Mouse (Mus musculus) left cerebral cortex, adult 6 months (tissue): Measurements from ENCODE around the gene Ush1g. TPM values are rescaled to one million over a fixed set of nuclear protein-coding genes. Genes with fewer than 3 reads are reported as not detected.

Experiments
- long read RNA-seq, 2 experiments: library from polyadenylated mRNA; unstranded; transcript quantifications; one replicate each; pipeline ENCODE4 v2.0.0; 2019 to 2020
- polyA plus RNA-seq: library from polyadenylated mRNA; unstranded; fragments of <200 nt; fragmentation: Nextera tagmentation; gene quantifications from 2 replicates; pipeline ENCODE4 v1.2.3, GENCODE M21; 2021

Ush1g gene
- polyA plus RNA-seq, result 0.27 and 0.36 TPM in 2 replicates
- long read RNA-seq, experiment 1, partial matches to known transcripts, result 1 of 3 reads
- long read RNA-seq, experiment 1, other reads (novel, unspliced or antisense), result 0 of 3 reads
- long read RNA-seq, experiment 2, result 0 reads

DNA sequence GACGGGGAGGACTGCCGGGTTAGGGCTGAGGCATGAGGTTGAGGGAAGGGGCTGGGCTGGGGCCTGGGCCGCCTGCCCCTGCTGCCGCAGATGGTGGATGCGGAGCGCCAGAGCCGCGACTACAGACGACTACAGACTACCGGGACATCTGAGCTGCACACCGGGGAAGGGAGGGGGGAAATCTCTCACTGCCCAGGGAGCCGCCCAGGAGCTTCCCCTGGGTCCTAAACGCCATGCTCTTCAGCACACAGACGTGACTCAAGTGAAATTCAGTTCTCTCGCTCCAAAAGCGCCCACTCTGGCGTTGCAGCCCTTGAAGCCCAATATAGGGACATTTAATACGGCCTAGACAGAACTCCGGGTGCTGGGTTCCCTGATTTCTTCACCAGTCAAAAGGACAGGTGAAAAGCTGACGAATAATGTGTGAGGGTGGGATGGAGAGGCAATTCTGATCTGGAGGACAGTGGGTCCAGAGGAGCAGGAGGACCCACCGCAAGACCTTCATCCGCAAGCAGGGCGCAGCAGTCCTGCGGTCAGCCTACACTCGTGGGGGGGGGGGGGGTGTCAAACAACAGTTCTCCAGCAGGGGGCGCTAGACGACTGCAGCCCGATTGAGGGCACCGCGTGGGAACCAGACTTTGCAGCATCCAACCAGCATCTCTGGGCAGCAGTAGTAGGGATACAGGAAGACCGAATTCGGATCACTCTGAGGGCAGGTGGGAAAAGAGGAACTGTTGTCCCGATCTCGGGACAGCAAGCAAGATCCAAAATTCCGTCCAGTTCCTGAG is at the start of gene Ush1g:
Ush1g (minus strand) TSS at position 136 of the 788 bp plus-strand sequence.

DNA sequence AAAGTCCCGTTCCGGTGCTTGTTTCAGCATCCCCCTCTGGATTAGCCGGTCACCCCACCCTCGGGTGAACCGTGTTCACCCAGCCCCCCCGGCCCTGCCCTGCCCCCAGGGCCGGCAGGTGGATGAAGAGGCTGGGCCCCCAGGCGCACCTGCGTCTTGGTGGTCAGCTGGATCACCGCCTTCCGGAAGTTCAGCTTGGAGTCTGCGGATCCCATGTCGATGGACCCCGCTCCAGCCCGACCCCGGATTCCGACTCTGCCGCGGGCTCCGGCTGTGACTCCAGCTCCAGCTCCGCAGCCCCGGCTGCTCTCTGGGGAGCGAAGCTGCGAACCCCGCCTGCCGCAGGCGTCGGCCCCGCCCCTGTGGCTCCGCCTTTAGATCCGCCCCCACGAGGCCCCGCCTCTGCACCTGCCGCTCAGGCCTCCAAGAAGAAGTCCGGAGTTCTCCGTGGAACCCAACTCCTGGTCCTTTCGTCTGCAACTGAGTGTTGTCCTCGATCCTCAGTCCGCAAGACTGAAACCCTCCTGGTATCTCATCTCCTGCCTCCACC is 45.6 kb upstream of the Ush1g start, which contains the start of gene Hid1:
Hid1 (minus strand) TSS at position 362 of the 550 bp plus-strand sequence.

DNA sequence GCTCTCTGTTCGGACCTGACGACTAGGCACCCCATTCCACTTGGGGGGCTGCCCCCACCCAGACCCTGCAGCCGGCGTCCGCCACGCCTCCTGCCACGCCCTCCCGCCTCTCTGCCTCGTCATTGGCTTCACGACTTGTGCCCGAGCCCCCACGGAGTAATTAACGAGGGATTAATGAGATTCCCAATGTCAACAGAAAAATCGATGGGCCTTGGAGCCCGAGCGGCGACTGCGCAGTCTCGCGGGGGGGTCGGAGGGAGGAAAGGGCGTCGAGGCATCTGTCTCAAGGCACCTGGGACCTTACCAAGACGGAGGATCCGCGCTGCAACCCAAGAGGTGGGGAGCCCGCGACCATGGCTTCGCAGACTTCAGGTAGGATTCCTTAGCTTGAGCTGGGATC is 12.7 kb upstream of the Ush1g start, which contains the start of gene Otop3:
Otop3 (plus strand) TSS at position 201 of the 400 bp plus-strand sequence.

DNA sequence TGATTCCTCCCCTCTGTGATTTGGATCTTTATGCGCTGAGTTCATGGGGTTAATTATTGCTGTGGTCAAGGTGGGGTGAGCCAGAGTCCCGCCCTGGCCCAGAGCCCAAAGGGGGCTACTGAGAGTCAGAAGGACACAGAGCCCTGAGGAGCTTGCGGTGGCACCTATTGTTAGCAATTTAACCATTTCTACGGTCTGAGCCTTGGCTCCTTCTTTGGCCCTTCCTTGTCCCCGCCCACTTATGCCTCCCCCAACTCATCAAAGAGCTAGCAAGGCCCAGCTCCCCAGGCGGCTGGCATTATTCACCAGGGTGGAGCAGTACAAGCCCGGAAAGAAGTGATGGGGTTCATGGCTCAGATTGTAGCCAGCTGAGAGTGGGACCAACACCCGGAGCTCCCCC is 15.0 kb downstream of the Ush1g start, which contains the start of gene Otop2:
Otop2 (plus strand) TSS at position 301 of the 400 bp plus-strand sequence.

DNA sequence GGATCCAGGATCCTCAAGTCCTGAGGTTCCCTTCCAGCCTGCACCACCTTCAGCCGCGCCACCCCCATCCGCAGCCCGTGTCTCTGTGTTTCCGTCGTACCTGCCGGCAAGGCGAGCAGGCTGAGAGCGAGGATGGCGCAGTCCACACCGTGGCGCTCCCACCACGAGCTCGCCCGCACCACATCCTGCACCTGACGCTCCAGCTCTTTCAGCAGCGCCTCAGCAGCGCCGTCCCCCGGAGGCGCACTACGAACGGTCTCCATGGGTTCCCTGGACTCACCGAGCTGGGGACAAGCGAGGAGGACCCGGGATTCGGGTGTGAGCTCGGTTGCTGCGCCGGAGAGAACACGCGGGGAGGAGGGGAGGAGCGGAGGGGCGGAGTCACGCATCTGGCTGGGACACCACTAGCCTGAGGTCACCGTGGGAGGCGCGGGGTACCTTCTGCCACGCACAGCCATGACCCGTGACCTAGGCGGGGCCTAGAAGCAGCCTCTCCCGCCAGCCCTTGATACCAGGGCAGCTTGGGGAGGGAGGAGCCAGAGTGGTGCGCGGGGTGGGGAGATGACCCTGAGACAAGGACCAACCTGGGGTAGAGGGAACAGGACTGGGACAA is 24.5 kb downstream of the Ush1g start, which contains the start of gene Fads6:
Fads6 (minus strand) TSS at position 450 of the 613 bp plus-strand sequence.

DNA sequence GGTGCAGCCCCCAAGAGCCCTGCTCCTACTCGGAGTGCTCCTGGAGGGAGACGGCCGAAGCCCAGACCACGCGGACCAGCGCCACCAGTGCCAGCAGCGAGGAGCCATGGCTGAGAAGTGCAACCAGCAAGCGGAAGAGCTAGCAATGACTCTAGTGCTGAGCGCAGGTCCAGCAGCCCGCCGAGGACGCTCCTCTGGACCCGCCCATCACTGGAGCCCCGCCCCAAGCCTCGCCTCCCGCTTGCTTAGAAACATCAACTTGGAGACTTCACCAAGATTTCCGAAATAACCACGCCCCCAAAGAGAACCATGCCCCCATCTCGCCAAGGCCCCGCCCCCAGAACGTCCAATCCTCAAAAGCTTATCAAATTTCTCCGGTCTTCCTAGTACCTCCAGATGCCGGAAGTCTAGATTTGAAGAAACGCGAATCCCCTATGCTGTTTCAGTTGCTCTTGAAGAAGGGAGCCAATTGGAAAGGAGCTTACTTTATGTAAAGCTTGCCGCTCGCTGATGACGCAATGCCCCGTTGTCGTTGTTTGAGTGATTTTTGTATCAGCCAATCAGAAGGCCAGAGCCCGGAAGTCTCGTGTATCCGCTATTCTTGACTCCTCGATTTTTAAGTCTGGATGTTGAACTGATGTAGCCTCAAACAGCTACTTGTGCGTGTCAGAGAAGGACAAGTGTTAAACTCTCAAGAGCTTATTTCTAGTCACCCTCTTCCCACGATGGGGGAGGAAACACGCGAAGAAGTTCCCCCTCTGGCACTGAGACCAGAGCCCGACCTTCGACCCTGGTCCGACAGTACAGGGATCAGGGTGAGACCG is 44.8 kb downstream of the Ush1g start, which contains the start of gene Fdxr:
Fdxr (minus strand) TSS at position 271 of the 824 bp plus-strand sequence.

DNA sequence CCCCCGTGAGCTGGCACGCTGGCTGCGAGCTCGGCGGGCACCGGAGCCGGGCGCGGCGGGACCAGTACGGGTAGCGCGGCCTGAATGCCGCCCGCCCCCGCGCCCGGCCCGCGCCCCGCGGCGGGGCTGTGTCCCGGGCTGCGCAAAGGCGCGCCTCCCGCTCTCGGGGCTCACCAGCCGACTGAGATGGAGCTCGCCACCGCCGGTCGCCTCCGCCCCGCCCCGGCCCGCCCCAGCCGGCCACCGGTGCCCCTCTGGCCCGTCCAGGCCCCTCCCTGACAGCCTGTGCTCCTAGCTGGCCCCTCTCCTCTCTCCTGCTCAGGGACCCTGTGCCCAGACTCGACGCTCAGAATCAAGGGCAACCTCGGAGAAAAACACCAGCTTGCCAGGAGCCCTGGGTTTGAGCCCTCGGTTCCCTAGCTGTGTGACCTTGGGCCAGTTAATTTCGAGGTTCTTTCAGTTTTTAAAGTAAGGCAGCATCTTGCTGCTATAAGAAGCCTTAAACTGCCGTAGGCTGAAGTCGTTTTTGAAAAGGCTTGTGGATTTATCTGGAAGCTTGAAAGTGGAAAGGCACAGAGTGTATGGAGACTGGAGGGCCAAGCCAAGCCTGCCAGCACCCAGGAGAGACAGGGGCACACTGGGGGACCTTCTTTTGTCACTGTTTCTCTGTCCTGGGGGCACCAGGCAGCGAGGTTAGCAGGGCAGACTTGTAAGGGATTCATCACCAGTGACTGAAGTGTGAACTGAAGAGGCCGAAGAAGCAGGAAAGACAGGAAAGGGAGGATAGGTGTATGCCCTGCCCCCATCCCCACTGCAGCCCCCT is 54.6 kb downstream of the Ush1g start, which contains the start of gene Grin2c:
Grin2c (minus strand) TSS at position 183 of the 823 bp plus-strand sequence.

Other genes with a start within 250 kb of the Ush1g start
- gene Rab37, start 230.6 kb downstream of the Ush1g start, polyA plus RNA-seq, result 1.7 and 2.5 TPM in 2 replicates
- gene Cd300lf, start 188.0 kb downstream of the Ush1g start, polyA plus RNA-seq, result 0.14 TPM in 1 of 2 replicates, not detected in the other
- gene Slc9a3r1, start 158.7 kb downstream of the Ush1g start, polyA plus RNA-seq, result 21.7 and 21.9 TPM in 2 replicates
- 13.6 and 21.7 TPM in 2 replicates for gene Tmem104, start 134.6 kb downstream of the Ush1g start, polyA plus RNA-seq
- gene Nat9, start 134.2 kb downstream of the Ush1g start, polyA plus RNA-seq, result 47.6 and 49.6 TPM in 2 replicates
- 2.8 and 6.7 TPM in 2 replicates for gene Grin2c, start 54.8 kb downstream of the Ush1g start, polyA plus RNA-seq
- gene Fdxr, start 45.0 kb downstream of the Ush1g start, polyA plus RNA-seq, result 7.4 and 8.5 TPM in 2 replicates
- gene Fads6, start 24.4 kb downstream of the Ush1g start, polyA plus RNA-seq, result 2.0 and 2.5 TPM in 2 replicates
- gene Otop2, start 14.9 kb downstream of the Ush1g start, polyA plus RNA-seq, result 1.2 and 2.5 TPM in 2 replicates
- 0.15 and 0.21 TPM in 2 replicates for gene Otop3, start 12.7 kb upstream of the Ush1g start, polyA plus RNA-seq
- 58.1 and 64.1 TPM in 2 replicates for gene Hid1, start 45.7 kb upstream of the Ush1g start, polyA plus RNA-seq
- gene Cdr2l, start 59.9 kb upstream of the Ush1g start, polyA plus RNA-seq, result 6.6 and 13.2 TPM in 2 replicates
- gene Mrpl58, start 81.7 kb upstream of the Ush1g start, polyA plus RNA-seq, result 211 and 277 TPM in 2 replicates
- gene Atp5h, start 97.9 kb upstream of the Ush1g start, polyA plus RNA-seq, result 1,610 and 1,643 TPM in 2 replicates
- 8.4 and 9.6 TPM in 2 replicates for gene Kctd2, start 98.1 kb upstream of the Ush1g start, polyA plus RNA-seq
- not detected in 2 replicates for gene Trim80, start 118.5 kb upstream of the Ush1g start, polyA plus RNA-seq
- 0.15 and 0.38 TPM in 2 replicates for gene Slc16a5, start 140.4 kb upstream of the Ush1g start, polyA plus RNA-seq
- gene Armc7, start 153.6 kb upstream of the Ush1g start, polyA plus RNA-seq, result 8.7 and 8.9 TPM in 2 replicates
- gene Nt5c, start 169.8 kb upstream of the Ush1g start, polyA plus RNA-seq, result 122 and 134 TPM in 2 replicates
- gene Jpt1, start 192.3 kb upstream of the Ush1g start, polyA plus RNA-seq, result 221 and 286 TPM in 2 replicates
- 614 and 680 TPM in 2 replicates for gene Sumo2, start 214.2 kb upstream of the Ush1g start, polyA plus RNA-seq
- gene Nup85, start 242.4 kb upstream of the Ush1g start, polyA plus RNA-seq, result 24.0 and 25.4 TPM in 2 replicates